Mouse (Mus musculus): ENCODE results near the gene Klf11. TPM values are rescaled to one million over a fixed set of nuclear protein-coding genes. Genes with fewer than 3 reads are reported as not detected.

Gene Klf11
- 14.5 and 16.0 TPM in 2 replicates for polyA plus RNA-seq (2014; fragmentation: Nextera tagmentation; extraction: Ambion mirVana)

DNA sequence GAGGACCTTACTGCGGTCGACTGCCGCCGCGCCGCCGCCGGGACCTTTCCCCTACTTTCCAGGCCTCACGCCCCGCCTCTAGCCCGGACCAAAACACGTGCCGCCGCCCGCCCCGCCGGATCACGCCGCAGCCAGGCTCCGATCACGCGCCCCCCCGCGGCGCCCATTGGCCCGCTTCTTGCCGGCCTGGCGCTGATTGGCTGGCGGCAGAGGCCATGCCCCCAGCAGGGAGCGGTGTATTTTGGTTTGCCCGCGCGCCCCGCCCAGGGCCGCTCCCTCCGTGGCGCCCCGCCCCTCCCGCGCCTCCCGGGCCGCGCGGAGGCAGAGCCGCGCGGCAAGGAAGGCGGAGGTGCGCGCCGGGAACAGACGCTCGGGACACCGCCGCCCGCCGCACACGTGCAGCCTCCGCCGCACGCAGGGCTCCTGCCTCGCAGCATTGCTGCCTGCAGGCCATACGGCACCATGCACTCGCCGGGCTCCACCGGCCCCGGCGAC lies at the start of gene Klf11:
Gene Klf11, plus strand, starts transcription at position 212 of the 495 bp plus-strand sequence.
- Histone ChIP-seq H3K4me2 (ENCODE audit: low read depth) (peak within 1 kb of the TSS; percentile 63), H3K27me3 (ENCODE audit: control insufficient read depth, insufficient read depth, low read length) (no peaks in the 10 kb centered on the region), H3K27ac (ENCODE audit: low read depth, low read length) (peak within 1 kb of the TSS; percentile 96), H3K9ac (ENCODE audit: low read length) (peak within 1 kb of the TSS; percentile 91), H3K9me3 (ENCODE audit: control insufficient read depth, low read length) (no peaks in the 10 kb centered on the region), H3K4me3 (ENCODE audit: low read depth, low read length) (peak within 1 kb of the TSS; percentile 85), H3K4me1 (ENCODE audit: control insufficient read depth, insufficient read depth, low read length) (peaks cover 19% of the 10 kb centered on the region), H3K36me3 (ENCODE audit: control insufficient read depth, insufficient read depth, low read length) (peaks cover 7% of the 10 kb centered on the region)
- peak; percentile 99 for DNase-seq (ENCODE audit: low spot score)
- peak; percentile 92 for ATAC-seq (ENCODE audit: insufficient read depth, low FRiP score, low TSS enrichment)
- WGBS, result under 1% methylated on average over 56 of the region's 68 CpGs

DNA sequence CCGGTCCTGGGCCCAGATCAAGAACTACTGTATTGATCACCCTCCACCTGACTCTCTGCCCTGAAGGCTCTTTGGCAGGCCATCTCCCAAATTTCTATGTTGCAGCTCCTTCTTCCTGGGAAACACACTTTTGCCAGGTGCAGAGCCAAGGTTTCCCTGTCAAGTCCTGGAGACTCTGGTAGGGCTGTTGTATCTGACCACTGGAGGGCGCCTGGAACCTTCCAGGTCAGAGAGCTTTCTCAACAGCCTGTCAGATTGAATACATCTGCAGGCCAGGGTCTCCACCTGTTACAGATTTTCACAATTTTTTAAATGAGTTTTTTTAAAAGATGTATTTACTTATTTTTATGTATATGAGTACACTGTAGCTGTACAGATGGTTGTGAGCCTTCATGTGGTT lies 47.8 kb upstream of the Klf11 start:
- H3K27ac ChIP-seq (ENCODE audit: low read depth, low read length), result no peak overlapping the region
- H3K9me3 ChIP-seq (ENCODE audit: control insufficient read depth, low read length), result no peaks in the 10 kb centered on the region
- H3K4me3 ChIP-seq (ENCODE audit: low read depth, low read length), result no peak overlapping the region
- H3K27me3 ChIP-seq (ENCODE audit: control insufficient read depth, insufficient read depth, low read length), result no peaks in the 10 kb centered on the region
- no peaks in the 10 kb centered on the region for H3K36me3 ChIP-seq (ENCODE audit: control insufficient read depth, insufficient read depth, low read length)
- H3K4me1 ChIP-seq (ENCODE audit: control insufficient read depth, insufficient read depth, low read length), result no peaks in the 10 kb centered on the region
- peak; percentile 74 for DNase-seq (ENCODE audit: low spot score)
- ATAC-seq (ENCODE audit: insufficient read depth, low FRiP score, low TSS enrichment), result no peak
- WGBS, result 38% methylated on average over 2 of the region's 2 CpGs
- no peak overlapping the region for H3K9ac ChIP-seq (ENCODE audit: low read length)
- no peak overlapping the region for H3K4me2 ChIP-seq (ENCODE audit: low read depth)

GRCm38 (mm10) chr12:24606166-24606565 lies 44.9 kb upstream of the Klf11 start:
- DNase-seq (ENCODE audit: low spot score), result no peak
- Histone ChIP-seq H3K4me1 (ENCODE audit: control insufficient read depth, insufficient read depth, low read length) (no peaks in the 10 kb centered on the region), H3K9ac (ENCODE audit: low read length) (no peak overlapping the region), H3K9me3 (ENCODE audit: control insufficient read depth, low read length) (no peaks in the 10 kb centered on the region), H3K4me3 (ENCODE audit: low read depth, low read length) (no peak overlapping the region), H3K27me3 (ENCODE audit: control insufficient read depth, insufficient read depth, low read length) (no peaks in the 10 kb centered on the region), H3K36me3 (ENCODE audit: control insufficient read depth, insufficient read depth, low read length) (no peaks in the 10 kb centered on the region), H3K4me2 (ENCODE audit: low read depth) (no peak overlapping the region), H3K27ac (ENCODE audit: low read depth, low read length) (no peak overlapping the region)
- 70% methylated on average over 10 of the region's 10 CpGs for WGBS
- no peak for ATAC-seq (ENCODE audit: insufficient read depth, low FRiP score, low TSS enrichment)

- Histone ChIP-seq H3K4me1 (ENCODE audit: control insufficient read depth, insufficient read depth, low read length) (no peaks in the 10 kb centered on the region), H3K27me3 (ENCODE audit: control insufficient read depth, insufficient read depth, low read length) (no peaks in the 10 kb centered on the region), H3K9ac (ENCODE audit: low read length) (no peak overlapping the region), H3K36me3 (ENCODE audit: control insufficient read depth, insufficient read depth, low read length) (no peaks in the 10 kb centered on the region), H3K4me3 (ENCODE audit: low read depth, low read length) (no peak overlapping the region), H3K9me3 (ENCODE audit: control insufficient read depth, low read length) (no peaks in the 10 kb centered on the region), H3K27ac (ENCODE audit: low read depth, low read length) (no peak overlapping the region), H3K4me2 (ENCODE audit: low read depth) (no peak overlapping the region)
- ATAC-seq (ENCODE audit: insufficient read depth, low FRiP score, low TSS enrichment) (no peak), DNase-seq (ENCODE audit: low spot score) (no peak)
- WGBS, result 70% methylated on average over 6 of the region's 6 CpGs
These were observed 38.5 kb upstream of the Klf11 start for GRCm38 (mm10) chr12:24612591-24612990.

- Histone ChIP-seq H3K27me3 (ENCODE audit: control insufficient read depth, insufficient read depth, low read length) (no peaks in the 10 kb centered on the region), H3K4me3 (ENCODE audit: low read depth, low read length) (no peak overlapping the region), H3K4me1 (ENCODE audit: control insufficient read depth, insufficient read depth, low read length) (no peaks in the 10 kb centered on the region), H3K4me2 (ENCODE audit: low read depth) (no peak overlapping the region), H3K9ac (ENCODE audit: low read length) (no peak overlapping the region), H3K27ac (ENCODE audit: low read depth, low read length) (no peak overlapping the region), H3K9me3 (ENCODE audit: control insufficient read depth, low read length) (no peaks in the 10 kb centered on the region), H3K36me3 (ENCODE audit: control insufficient read depth, insufficient read depth, low read length) (no peaks in the 10 kb centered on the region)
- WGBS, result 84% methylated on average over 17 of the region's 17 CpGs
- ATAC-seq (ENCODE audit: insufficient read depth, low FRiP score, low TSS enrichment) (no peak), DNase-seq (ENCODE audit: low spot score) (no peak)
These were observed 36.5 kb upstream of the Klf11 start for GRCm38 (mm10) chr12:24614452-24615075.

DNA sequence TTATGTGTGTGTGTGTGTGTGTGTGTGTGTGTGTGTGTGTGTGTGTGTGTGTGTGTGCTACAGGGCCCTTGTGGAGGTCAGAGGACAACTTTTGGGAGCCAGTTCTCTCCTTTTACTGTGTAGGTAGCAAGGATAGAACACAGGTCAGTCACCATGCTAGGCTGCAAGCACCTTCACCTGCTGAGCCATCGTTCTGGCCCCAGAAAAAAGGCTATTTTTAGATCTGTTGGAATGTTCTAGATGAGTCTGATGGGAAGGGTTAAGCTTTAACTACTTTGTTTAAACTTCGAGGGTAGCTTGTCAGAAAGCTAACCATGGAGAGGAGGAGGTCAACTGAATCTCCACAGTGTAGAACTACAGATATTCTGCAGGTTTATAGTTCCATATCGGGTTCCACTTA lies 35.9 kb upstream of the Klf11 start:
- Histone ChIP-seq H3K36me3 (ENCODE audit: control insufficient read depth, insufficient read depth, low read length) (no peaks in the 10 kb centered on the region), H3K9ac (ENCODE audit: low read length) (no peak overlapping the region), H3K27ac (ENCODE audit: low read depth, low read length) (no peak overlapping the region), H3K9me3 (ENCODE audit: control insufficient read depth, low read length) (no peaks in the 10 kb centered on the region), H3K4me2 (ENCODE audit: low read depth) (no peak overlapping the region), H3K4me3 (ENCODE audit: low read depth, low read length) (no peak overlapping the region), H3K4me1 (ENCODE audit: control insufficient read depth, insufficient read depth, low read length) (no peaks in the 10 kb centered on the region), H3K27me3 (ENCODE audit: control insufficient read depth, insufficient read depth, low read length) (no peaks in the 10 kb centered on the region)
- DNase-seq (ENCODE audit: low spot score) (no peak), ATAC-seq (ENCODE audit: insufficient read depth, low FRiP score, low TSS enrichment) (no peak)
- 84% methylated on average over 3 of the region's 3 CpGs for WGBS

DNA sequence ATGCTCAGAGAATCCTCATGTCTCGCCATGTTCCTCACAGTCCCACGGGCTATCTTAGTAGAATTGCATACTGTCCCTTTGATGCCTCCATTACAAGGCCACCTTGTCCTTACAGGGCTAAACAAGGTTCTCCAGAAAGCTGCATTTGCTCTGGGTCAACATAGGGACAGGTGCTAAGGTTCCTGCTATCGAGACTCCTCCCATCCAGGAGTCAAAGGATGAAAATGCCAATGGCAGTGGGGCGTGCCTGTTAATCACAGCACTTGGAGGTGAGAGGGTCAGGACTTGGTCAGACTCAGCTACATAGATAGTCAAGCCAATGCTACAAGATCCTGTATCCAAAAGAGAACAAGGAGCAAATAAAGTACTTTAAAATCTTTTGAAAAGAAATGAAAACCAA lies 31.6 kb upstream of the Klf11 start:
- Histone ChIP-seq H3K9ac (ENCODE audit: low read length) (no peak overlapping the region), H3K9me3 (ENCODE audit: control insufficient read depth, low read length) (no peaks in the 10 kb centered on the region), H3K27ac (ENCODE audit: low read depth, low read length) (no peak overlapping the region), H3K4me2 (ENCODE audit: low read depth) (no peak overlapping the region), H3K27me3 (ENCODE audit: control insufficient read depth, insufficient read depth, low read length) (no peaks in the 10 kb centered on the region), H3K36me3 (ENCODE audit: control insufficient read depth, insufficient read depth, low read length) (no peaks in the 10 kb centered on the region), H3K4me3 (ENCODE audit: low read depth, low read length) (no peak overlapping the region), H3K4me1 (ENCODE audit: control insufficient read depth, insufficient read depth, low read length) (peaks cover 5% of the 10 kb centered on the region; the same call in 1 of the 2 replicates)
- WGBS, result 83% methylated on average over 4 of the region's 4 CpGs
- ATAC-seq (ENCODE audit: insufficient read depth, low FRiP score, low TSS enrichment), result no peak
- DNase-seq (ENCODE audit: low spot score), result no peak

DNA sequence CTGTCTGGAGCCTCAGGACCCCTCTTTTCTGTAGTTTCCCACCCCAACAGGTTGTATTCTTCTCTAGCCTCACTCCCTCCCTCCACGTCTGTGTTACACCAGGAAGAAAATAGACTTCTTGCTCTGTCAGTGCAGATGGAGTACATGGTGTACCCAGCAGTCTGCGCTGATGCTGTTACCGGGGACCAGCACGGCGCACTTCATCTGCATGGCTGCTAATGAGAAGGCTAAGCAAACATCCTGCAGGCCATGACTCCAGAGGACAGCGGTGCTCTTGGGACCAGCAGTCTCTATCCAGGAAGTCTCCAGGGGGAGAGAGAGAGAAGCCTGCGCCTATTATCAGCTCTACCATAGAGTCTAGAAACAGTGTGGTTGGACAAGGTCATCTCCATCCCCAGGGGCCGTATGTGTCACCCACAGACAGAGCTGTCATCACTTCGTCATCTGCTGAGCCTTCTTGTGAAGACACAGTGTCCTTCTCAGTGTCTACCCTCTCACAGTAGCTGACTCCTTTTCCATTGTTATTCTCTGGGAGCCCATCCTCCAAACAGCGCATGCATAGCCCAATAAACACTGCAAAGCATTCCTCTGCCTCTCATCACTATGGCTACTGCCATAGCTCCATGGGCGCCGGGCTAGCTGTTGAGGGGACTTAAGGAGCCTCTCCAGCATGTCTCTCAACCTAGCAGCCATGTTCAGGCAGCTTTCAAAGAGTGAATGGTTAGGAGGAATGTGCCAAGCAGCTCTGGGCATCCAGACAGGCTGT lies 27.4 kb upstream of the Klf11 start:
- ATAC-seq (ENCODE audit: insufficient read depth, low FRiP score, low TSS enrichment) (no peak), DNase-seq (ENCODE audit: low spot score) (peak; percentile 16)
- H3K9ac ChIP-seq (ENCODE audit: low read length), result no peak overlapping the region
- H3K4me2 ChIP-seq (ENCODE audit: low read depth), result no peak overlapping the region
- H3K27ac ChIP-seq (ENCODE audit: low read depth, low read length), result no peak overlapping the region
- no peaks in the 10 kb centered on the region for H3K9me3 ChIP-seq (ENCODE audit: control insufficient read depth, low read length)
- H3K4me1 ChIP-seq (ENCODE audit: control insufficient read depth, insufficient read depth, low read length), result peaks cover 5% of the 10 kb centered on the region; the same call in 1 of the 2 replicates
- no peak overlapping the region for H3K4me3 ChIP-seq (ENCODE audit: low read depth, low read length)
- 60% methylated on average over 12 of the region's 12 CpGs for WGBS
- H3K27me3 ChIP-seq (ENCODE audit: control insufficient read depth, insufficient read depth, low read length), result no peaks in the 10 kb centered on the region
- no peaks in the 10 kb centered on the region for H3K36me3 ChIP-seq (ENCODE audit: control insufficient read depth, insufficient read depth, low read length)

DNA sequence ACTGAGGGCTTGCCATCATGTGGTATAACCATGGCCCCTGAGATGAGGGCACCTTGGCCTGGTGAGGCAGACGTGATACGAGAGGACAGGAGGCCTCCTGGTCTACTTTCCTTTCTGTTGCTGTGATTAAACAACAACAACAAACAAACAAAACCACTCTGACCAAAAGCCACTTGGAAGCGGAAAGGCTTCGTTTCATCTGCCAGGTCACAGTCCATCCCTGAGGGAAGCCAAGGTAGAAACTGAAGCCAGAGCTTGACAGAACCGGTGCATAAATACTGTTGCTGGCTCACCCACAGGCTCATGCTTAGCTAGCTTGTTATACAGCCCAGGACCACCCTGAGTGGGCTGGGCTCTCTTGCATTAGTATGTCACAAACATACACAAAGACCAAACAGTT lies 24.7 kb upstream of the Klf11 start:
- H3K4me3 ChIP-seq (ENCODE audit: low read depth, low read length), result no peak overlapping the region

More for the DNA sequence above, 24.7 kb upstream of the Klf11 start:
- ATAC-seq (ENCODE audit: insufficient read depth, low FRiP score, low TSS enrichment), result no peak
- Histone ChIP-seq H3K36me3 (ENCODE audit: control insufficient read depth, insufficient read depth, low read length) (no peaks in the 10 kb centered on the region), H3K27me3 (ENCODE audit: control insufficient read depth, insufficient read depth, low read length) (no peaks in the 10 kb centered on the region), H3K9me3 (ENCODE audit: control insufficient read depth, low read length) (no peaks in the 10 kb centered on the region), H3K4me2 (ENCODE audit: low read depth) (no peak overlapping the region), H3K27ac (ENCODE audit: low read depth, low read length) (no peak overlapping the region), H3K4me1 (ENCODE audit: control insufficient read depth, insufficient read depth, low read length) (peaks cover 5% of the 10 kb centered on the region; the same call in 1 of the 2 replicates), H3K9ac (ENCODE audit: low read length) (no peak overlapping the region)
- DNase-seq (ENCODE audit: low spot score), result no peak
- WGBS, result 92% methylated on average over 5 of the region's 5 CpGs

Measured in neural tube, embryonic 11.5 days (tissue).